Comparison of ENCODE assay signal across 8 mouse cellular contexts in genomic region chr4:123750152-123750651, GRCm38 (mm10). TPM values are rescaled to one million over a fixed set of nuclear protein-coding genes. Genes with fewer than 3 reads are reported as not detected.
A peak's percentile ranks its signal among the peaks of the same experiment; 100 is the strongest.
DNase-seq lines count a peak whose midpoint lies in the region; ATAC-seq and TF ChIP-seq lines count a peak whose summit lies in the region.

TSS of gene Akirin1 (minus strand) at chr4:123750345.

- H3K4me2 ChIP-seq in forebrain, embryonic 13.5 days: peak within 1 kb of the TSS; percentile 70
- H3K4me2 ChIP-seq in liver, postnatal 0 days (ENCODE audit: low read depth, low read length): peak within 1 kb of the TSS; percentile 87
- peak within 1 kb of the TSS; percentile 78 for H3K4me2 ChIP-seq in neural tube, embryonic 14.5 days (ENCODE audit: low read depth, low read length)

- peak within 1 kb of the TSS; percentile 98 for H3K4me3 ChIP-seq in E14TG2a.4 (replicated peaks; ENCODE audit: low read length)
- peak within 1 kb of the TSS; percentile 99 for H3K4me3 ChIP-seq in forebrain, embryonic 13.5 days
- H3K4me3 ChIP-seq in liver, postnatal 0 days (ENCODE audit: low read depth, low read length): peak within 1 kb of the TSS; percentile 86
- H3K4me3 ChIP-seq in neural tube, embryonic 14.5 days (ENCODE audit: low read depth, low read length): peak within 1 kb of the TSS; percentile 99

- WGBS in forebrain, embryonic 13.5 days: 0% methylated on average over 44 of the region's 46 CpGs
- under 1% methylated on average over 46 of the region's 46 CpGs for WGBS in large intestine, adult 2 months
- WGBS in liver, postnatal 0 days (ENCODE audit: insufficient replicate concordance): under 1% methylated on average over 36 of the region's 46 CpGs
- under 1% methylated on average over 29 of the region's 46 CpGs for WGBS in neural tube, embryonic 14.5 days

- peaks cover 4% of the 10 kb centered on the region; the same call in 1 of the 2 replicates for H3K27me3 ChIP-seq in E14TG2a.4 (ENCODE audit: insufficient read depth, low read length)
- H3K27me3 ChIP-seq in forebrain, embryonic 13.5 days: no peaks in the 10 kb centered on the region
- H3K27me3 ChIP-seq in liver, postnatal 0 days (ENCODE audit: insufficient read depth, low read length): no peaks in the 10 kb centered on the region
- no peaks in the 10 kb centered on the region for H3K27me3 ChIP-seq in neural tube, embryonic 14.5 days (ENCODE audit: control insufficient read depth, insufficient read depth, low read length)

- intact Hi-C loops in heart, postnatal 10 days (cut with DNase I): no loop called here

- H3K9me3 ChIP-seq in E14TG2a.4 (ENCODE audit: low read length): no peaks in the 10 kb centered on the region
- no peaks in the 10 kb centered on the region for H3K9me3 ChIP-seq in forebrain, embryonic 13.5 days (replicated peaks)
- H3K9me3 ChIP-seq in liver, postnatal 0 days (ENCODE audit: low read length): no peaks in the 10 kb centered on the region
- H3K9me3 ChIP-seq in neural tube, embryonic 14.5 days (ENCODE audit: control insufficient read depth, low read length): no peaks in the 10 kb centered on the region

- peak within 1 kb of the TSS; percentile 96 for H3K9ac ChIP-seq in forebrain, embryonic 13.5 days
- H3K9ac ChIP-seq in liver, postnatal 0 days (replicated peaks): peak within 1 kb of the TSS; percentile 91
- peak within 1 kb of the TSS; percentile 93 for H3K9ac ChIP-seq in neural tube, embryonic 14.5 days (replicated peaks; ENCODE audit: low read depth, low read length)

- no peak for TF ChIP-seq CTCF in E14TG2a.4 (conservative IDR thresholded peaks at IDR 0.05; ENCODE audit: low read length)
- TF ChIP-seq CTCF in liver, postnatal 0 days (IDR thresholded peaks at IDR 0.05; ENCODE audit: low read depth): peak; percentile 67

- peak; percentile 99 for ATAC-seq in forebrain, embryonic 13.5 days
- ATAC-seq in liver, postnatal 0 days: peak; percentile 98
- ATAC-seq in neural tube, embryonic 14.5 days (ENCODE audit: low read depth): peak; percentile 99

- peak; percentile 91 for DNase-seq in c-Kit-positive CD71-positive TER-119-positive erythroid progenitor cells, embryonic 14.5 days (ENCODE audit: low spot score)
- DNase-seq in heart, postnatal 10 days: peak; percentile 98
- DNase-seq in large intestine, adult 2 months (ENCODE audit: low read depth, low spot score): peak; percentile 64
- peak; percentile 98 for DNase-seq in liver, postnatal 0 days
- DNase-seq in testis, postnatal 10 days (ENCODE audit: low spot score): peak; percentile 99

- TF ChIP-seq EP300 in liver, postnatal 0 days (IDR thresholded peaks at IDR 0.05; ENCODE audit: low read depth): no peak

- H3K27ac ChIP-seq in forebrain, embryonic 13.5 days: peak within 1 kb of the TSS; percentile 92
- peak within 1 kb of the TSS; percentile 88 for H3K27ac ChIP-seq in liver, postnatal 0 days (ENCODE audit: low read depth)
- peak within 1 kb of the TSS; percentile 93 for H3K27ac ChIP-seq in neural tube, embryonic 14.5 days (ENCODE audit: low read depth, low read length)

- peaks cover 9% of the 10 kb centered on the region; the same call in 1 of the 2 replicates for H3K36me3 ChIP-seq in E14TG2a.4 (ENCODE audit: insufficient read depth, low read length)
- no peaks in the 10 kb centered on the region for H3K36me3 ChIP-seq in forebrain, embryonic 13.5 days (ENCODE audit: poor library complexity, severe bottlenecking)
- H3K36me3 ChIP-seq in liver, postnatal 0 days (replicated peaks; ENCODE audit: insufficient read depth, low read length): 0 out of 2 replicates have a peak, but pooled peaks cover 4% of the 10 kb centered on the region
- H3K36me3 ChIP-seq in neural tube, embryonic 14.5 days (ENCODE audit: control insufficient read depth, insufficient read depth, low read length): no peaks in the 10 kb centered on the region

- H3K4me1 ChIP-seq in E14TG2a.4 (replicated peaks; ENCODE audit: low read depth, low read length): peaks cover 47% of the 10 kb centered on the region
- H3K4me1 ChIP-seq in forebrain, embryonic 13.5 days: peaks cover 32% of the 10 kb centered on the region
- peaks cover 8% of the 10 kb centered on the region for H3K4me1 ChIP-seq in liver, postnatal 0 days (ENCODE audit: insufficient read depth)
- peaks cover 12% of the 10 kb centered on the region for H3K4me1 ChIP-seq in neural tube, embryonic 14.5 days (ENCODE audit: control insufficient read depth, insufficient read depth, low read length)

RNA-seq across cellular contexts. Expression of gene Akirin1, which starts in this region (rescaled TPM):
- polyA plus RNA-seq in forebrain, embryonic 13.5 days (2015; fragmentation: Nextera tagmentation; extraction: Ambion mirVana): 74.6 and 78.9 TPM in 2 replicates
- total RNA-seq in heart, postnatal 10 days (2021): 10 to 100 TPM; 34.8 to 35.9 TPM
- polyA plus RNA-seq in large intestine, adult 2 months (2012; rRNA removed): 20.2 and 23.8 TPM in 2 replicates
- 21.2 and 22.7 TPM in 2 replicates for polyA plus RNA-seq in liver, postnatal 0 days (2015; fragmentation: Nextera tagmentation; extraction: Ambion mirVana)
- 81.8 and 94.2 TPM in 2 replicates for polyA plus RNA-seq in neural tube, embryonic 14.5 days (2014; fragmentation: Nextera tagmentation; extraction: Ambion mirVana)

Comparison
In these comparisons a context has a peak if more than half of its experiments do, and no peak if none do; other contexts are left out.
1. Peak in every context shown above with its lines: DNase-seq, ATAC-seq, H3K4me3 ChIP-seq and H3K27ac ChIP-seq.